Mouse (Mus musculus) heart, embryonic 11.5 days (tissue): ENCODE results near the gene Tfap2b. TPM values are rescaled to one million over a fixed set of nuclear protein-coding genes. Genes with fewer than 3 reads are reported as not detected.

Experiments used
- ATAC-seq: fragments of 200-750 bp; cut with Nextera tagmentation; replicated peaks from 2 replicates; pipeline ENCODE4 v1.8.0; 2017; ENCODE audit warnings: moderate library complexity; ENCODE audit not compliant: insufficient number of reproducible peaks, low FRiP score, low TSS enrichment
- H3K27ac ChIP-seq: fragments of 300-500 bp; sonication (generic); 2 replicates; pipeline ENCODE4 v1.5.1; 2014; ENCODE audit warnings: mild to moderate bottlenecking, low read depth, low read length
- H3K27me3 ChIP-seq: fragments of 300-500 bp; sonication (generic); 2 replicates; pipeline ENCODE4 v1.6.1; 2014; ENCODE audit warnings: mild to moderate bottlenecking, low read length, mixed read lengths; ENCODE audit not compliant: control insufficient read depth, insufficient read depth
- H3K36me3 ChIP-seq: fragments of 300-500 bp; sonication (generic); 2 replicates; pipeline ENCODE4 v1.6.1; 2014; ENCODE audit warnings: mild to moderate bottlenecking, low read length, moderate library complexity, mixed read lengths; ENCODE audit not compliant: control insufficient read depth, insufficient read depth
- H3K4me1 ChIP-seq: fragments of 300-500 bp; sonication (generic); 2 replicates; pipeline ENCODE4 v1.6.1; 2014; ENCODE audit warnings: low read length; ENCODE audit not compliant: control insufficient read depth, insufficient read depth
- H3K4me2 ChIP-seq: fragments of 300-500 bp; sonication (generic); 2 replicates; pipeline ENCODE4 v1.6.1; 2014; ENCODE audit warnings: mild to moderate bottlenecking, moderate library complexity
- H3K4me3 ChIP-seq: fragments of 300-500 bp; sonication (generic); 2 replicates; pipeline ENCODE4 v1.5.1; 2014; ENCODE audit warnings: low read depth, low read length
- H3K9ac ChIP-seq: fragments of 300-500 bp; sonication (generic); 2 replicates; pipeline ENCODE4 v1.6.1; 2014; ENCODE audit warnings: mild to moderate bottlenecking, low read depth, low read length, moderate library complexity
- H3K9me3 ChIP-seq: fragments of 300-500 bp; sonication (generic); replicated peaks from 2 replicates; pipeline ENCODE4 v1.6.1; 2016; ENCODE audit warnings: low read length; ENCODE audit not compliant: control insufficient read depth
- WGBS: fragments of 180-500 bp; shearing (Covaris S2); extraction: QIAGEN DNeasy Blood & Tissue Kit; methylation state at CpG from one replicate; pipeline ENCODE4 v1.1.7; 2014; ENCODE audit not compliant: insufficient replicate concordance; 5-methylcytosine and 5-hydroxymethylcytosine counted together
- polyA plus RNA-seq: library from polyadenylated mRNA; unstranded; fragments of >200 nt; fragmentation: Nextera tagmentation; extraction: Ambion mirVana; gene quantifications from 2 replicates; pipeline ENCODE4 v1.2.1, GENCODE M21; 2014

Gene Tfap2b
- polyA plus RNA-seq, 1 experiment from 2014 or later, result 1.3 TPM

GRCm38 (mm10) chr1:19221601-19222000 lies 12.9 kb downstream of the Tfap2b start:
- Histone ChIP-seq H3K9ac (no peak overlapping the region), H3K4me2 (no peak overlapping the region), H3K4me3 (no peak overlapping the region), H3K9me3 (no peaks in the 10 kb centered on the region), H3K36me3 (no peaks in the 10 kb centered on the region), H3K27ac (no peak overlapping the region), H3K4me1 (no peaks in the 10 kb centered on the region), H3K27me3 (peaks cover 79% of the 10 kb centered on the region)
- WGBS, result under 1% methylated on average over 7 of the region's 7 CpGs
- no peak for ATAC-seq

- no peak overlapping the region for H3K27ac ChIP-seq
- no peaks in the 10 kb centered on the region for H3K9me3 ChIP-seq
- no peak for ATAC-seq
- peaks cover 85% of the 10 kb centered on the region for H3K27me3 ChIP-seq
- H3K36me3 ChIP-seq, result no peaks in the 10 kb centered on the region
- no peak overlapping the region for H3K9ac ChIP-seq
- H3K4me3 ChIP-seq, result no peak overlapping the region
- H3K4me2 ChIP-seq, result no peak overlapping the region
- H3K4me1 ChIP-seq, result no peaks in the 10 kb centered on the region
- WGBS, result 4% methylated on average over 8 of the region's 8 CpGs
Measured at GRCm38 (mm10) chr1:19226699-19227098, 18.0 kb downstream of the Tfap2b start.

DNA sequence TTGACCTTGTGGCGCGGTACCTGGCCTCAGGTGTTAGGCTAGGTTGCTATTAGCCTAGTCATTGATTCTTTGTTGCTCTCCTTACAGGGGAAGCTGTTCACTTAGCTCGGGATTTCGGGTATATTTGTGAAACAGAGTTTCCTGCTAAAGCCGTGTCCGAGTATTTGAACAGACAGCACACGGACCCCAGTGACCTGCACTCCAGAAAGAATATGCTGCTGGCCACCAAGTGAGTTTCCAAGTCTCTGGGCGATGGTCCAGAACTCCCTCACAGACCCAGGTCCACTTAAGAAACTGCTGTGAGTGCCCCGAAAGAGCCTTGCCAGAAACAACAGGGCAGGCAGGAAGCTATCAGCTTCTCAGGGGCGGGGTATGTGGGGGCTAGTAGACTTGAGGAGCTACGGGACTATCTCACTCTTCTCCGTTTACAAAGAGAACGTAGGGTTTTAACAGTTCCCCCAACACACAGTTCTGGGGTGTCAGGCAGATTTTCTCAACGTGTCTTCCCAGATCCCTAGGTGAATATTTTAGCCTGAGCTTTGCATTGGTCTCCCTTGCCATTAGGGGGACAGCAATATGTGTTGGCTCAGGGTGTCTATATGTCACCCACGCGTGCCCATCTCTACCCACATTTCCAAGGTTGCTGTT lies 22.3 kb downstream of the Tfap2b start:
- H3K4me3 ChIP-seq, result no peak overlapping the region
- no peaks in the 10 kb centered on the region for H3K36me3 ChIP-seq
- H3K27me3 ChIP-seq, result peaks cover 82% of the 10 kb centered on the region
- ATAC-seq, result no peak
- no peaks in the 10 kb centered on the region for H3K4me1 ChIP-seq
- H3K27ac ChIP-seq, result no peak overlapping the region
- H3K4me2 ChIP-seq, result no peak overlapping the region
- 2% methylated on average over 16 of the region's 16 CpGs for WGBS
- no peaks in the 10 kb centered on the region for H3K9me3 ChIP-seq
- H3K9ac ChIP-seq, result no peak overlapping the region

GRCm38 (mm10) chr1:19231574-19232080 lies 22.9 kb downstream of the Tfap2b start:
- Histone ChIP-seq H3K36me3 (no peaks in the 10 kb centered on the region), H3K4me1 (no peaks in the 10 kb centered on the region), H3K4me2 (no peak overlapping the region), H3K27ac (no peak overlapping the region), H3K27me3 (peaks cover 82% of the 10 kb centered on the region), H3K9ac (no peak overlapping the region), H3K9me3 (no peaks in the 10 kb centered on the region), H3K4me3 (no peak overlapping the region)
- no peak for ATAC-seq
- WGBS, result 5% methylated on average over 16 of the region's 16 CpGs

- Histone ChIP-seq H3K4me3 (no peak overlapping the region), H3K9me3 (no peaks in the 10 kb centered on the region), H3K4me2 (no peak overlapping the region), H3K36me3 (no peaks in the 10 kb centered on the region), H3K27me3 (peaks cover 82% of the 10 kb centered on the region), H3K27ac (no peak overlapping the region), H3K9ac (no peak overlapping the region), H3K4me1 (no peaks in the 10 kb centered on the region)
- 7% methylated on average over 1 of the region's 1 CpGs for WGBS
- no peak for ATAC-seq
Measured at GRCm38 (mm10) chr1:19232743-19233142, 24.0 kb downstream of the Tfap2b start.

GRCm38 (mm10) chr1:19233857-19234256 lies 25.1 kb downstream of the Tfap2b start:
- H3K9ac ChIP-seq, result no peak overlapping the region
- under 1% methylated on average over 19 of the region's 19 CpGs for WGBS
- H3K36me3 ChIP-seq, result no peaks in the 10 kb centered on the region
- H3K4me1 ChIP-seq, result no peaks in the 10 kb centered on the region
- ATAC-seq, result no peak
- H3K27ac ChIP-seq, result no peak overlapping the region
- H3K27me3 ChIP-seq, result peaks cover 78% of the 10 kb centered on the region
- no peaks in the 10 kb centered on the region for H3K9me3 ChIP-seq
- H3K4me2 ChIP-seq, result no peak overlapping the region
- H3K4me3 ChIP-seq, result no peak overlapping the region

DNA sequence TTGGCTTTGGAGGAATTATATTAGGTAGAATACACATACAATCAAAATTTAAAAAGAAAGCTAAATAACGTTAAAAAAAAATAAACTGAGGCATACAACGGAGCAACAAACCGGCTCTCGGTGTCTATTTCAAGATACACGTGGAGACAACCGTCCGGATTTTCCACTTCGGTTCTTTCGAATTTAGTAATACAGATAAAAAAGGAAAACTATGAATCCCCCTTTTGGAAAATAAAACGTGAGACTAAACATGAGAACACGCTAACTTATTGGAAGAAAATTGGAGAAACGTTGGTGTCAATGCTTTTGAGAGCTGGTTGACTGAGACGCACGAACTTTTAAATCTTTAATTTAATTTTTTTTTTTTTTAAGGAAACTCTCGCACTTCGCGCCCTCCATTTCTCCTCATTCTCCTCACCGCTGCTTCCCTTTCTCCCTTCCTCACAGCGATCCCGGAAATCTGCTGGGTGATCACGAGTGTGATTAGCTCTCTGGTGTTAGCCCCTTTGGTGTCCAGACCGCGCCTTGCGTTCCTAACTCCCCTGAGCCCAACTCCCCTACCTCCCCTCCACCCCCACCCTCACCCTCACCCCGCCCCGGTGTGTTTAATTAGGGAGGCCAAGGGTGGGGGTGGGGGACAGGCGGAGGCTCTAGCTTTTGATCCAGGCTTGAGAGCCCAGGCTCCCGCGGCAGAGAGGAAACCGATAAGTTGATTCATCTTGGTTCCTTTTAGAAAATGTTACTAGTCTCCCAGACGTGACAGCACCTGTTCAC lies 25.9 kb downstream of the Tfap2b start:
- WGBS, result under 1% methylated on average over 31 of the region's 31 CpGs
- Histone ChIP-seq H3K27ac (no peak overlapping the region), H3K4me1 (no peaks in the 10 kb centered on the region), H3K27me3 (peaks cover 77% of the 10 kb centered on the region), H3K4me2 (no peak overlapping the region), H3K4me3 (no peak overlapping the region), H3K9ac (no peak overlapping the region), H3K36me3 (no peaks in the 10 kb centered on the region), H3K9me3 (no peaks in the 10 kb centered on the region)
- no peak for ATAC-seq

DNA sequence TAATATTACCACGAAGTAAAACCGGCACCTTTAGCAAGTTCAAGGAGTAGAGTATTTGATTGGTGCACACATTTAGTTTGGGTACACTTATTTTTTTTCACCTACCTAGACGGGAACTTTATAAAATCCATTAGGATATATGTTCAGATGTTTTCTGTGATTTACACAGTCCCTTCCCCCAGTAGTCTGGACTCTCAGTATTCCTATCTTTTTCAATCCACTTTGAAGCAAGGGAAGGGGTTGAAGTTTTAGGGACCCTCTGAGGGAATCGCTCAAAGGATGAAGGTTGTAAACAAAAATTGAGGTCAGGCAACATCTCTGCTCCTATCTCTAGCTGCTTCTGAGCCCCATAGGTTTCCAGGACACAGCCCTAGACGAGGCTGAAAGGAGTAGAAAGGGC lies 27.3 kb downstream of the Tfap2b start:
- Histone ChIP-seq H3K27ac (no peak overlapping the region), H3K4me3 (no peak overlapping the region), H3K36me3 (no peaks in the 10 kb centered on the region), H3K4me2 (no peak overlapping the region), H3K4me1 (no peaks in the 10 kb centered on the region), H3K9me3 (no peaks in the 10 kb centered on the region), H3K9ac (no peak overlapping the region), H3K27me3 (peaks cover 84% of the 10 kb centered on the region)
- WGBS, result 4% methylated on average over 5 of the region's 5 CpGs
- ATAC-seq, result no peak
